Mouse (Mus musculus) kidney, embryonic 15.5 days (tissue): Measurements from ENCODE around the gene Heatr1. TPM values are rescaled to one million over a fixed set of nuclear protein-coding genes. Genes with fewer than 3 reads are reported as not detected.
A peak's percentile ranks its signal among the peaks of the same experiment; 100 is the strongest.

Source experiments
- ATAC-seq: fragments of 200-750 bp; cut with Nextera tagmentation; replicated peaks from 2 replicates; pipeline ENCODE4 v1.8.0; 2017; ENCODE audit warnings: moderate TSS enrichment; ENCODE audit not compliant: low FRiP score
- H3K27ac ChIP-seq: fragments of 300-500 bp; sonication (generic); 2 replicates; pipeline ENCODE4 v1.5.1; 2015; ENCODE audit warnings: mild to moderate bottlenecking, inconsistent platforms
- H3K27me3 ChIP-seq: fragments of 300-500 bp; sonication (generic); 2 replicates; pipeline ENCODE4 v1.6.1; 2015; ENCODE audit warnings: inconsistent platforms
- H3K36me3 ChIP-seq: fragments of 300-500 bp; sonication (generic); 2 replicates; pipeline ENCODE4 v1.6.1; 2015; ENCODE audit warnings: inconsistent platforms
- H3K4me1 ChIP-seq: fragments of 300-500 bp; sonication (generic); 2 replicates; pipeline ENCODE4 v1.6.1; 2015; ENCODE audit warnings: inconsistent platforms
- H3K4me2 ChIP-seq: fragments of 300-500 bp; sonication (generic); 2 replicates; pipeline ENCODE4 v1.6.1; 2015; ENCODE audit warnings: moderate library complexity, mild to moderate bottlenecking, inconsistent platforms
- H3K4me3 ChIP-seq: fragments of 300-500 bp; sonication (generic); replicated peaks from 2 replicates; pipeline ENCODE4 v1.5.1; 2015; ENCODE audit warnings: mild to moderate bottlenecking, inconsistent platforms
- H3K9ac ChIP-seq: fragments of 300-500 bp; sonication (generic); 2 replicates; pipeline ENCODE4 v1.6.1; 2015; ENCODE audit warnings: mild to moderate bottlenecking, inconsistent platforms
- H3K9me3 ChIP-seq: fragments of 300-500 bp; sonication (generic); replicated peaks from 2 replicates; pipeline ENCODE4 v1.6.1; 2016; ENCODE audit warnings: inconsistent platforms
- WGBS: fragments of 180-500 bp; shearing (Covaris S2); methylation state at CpG from one replicate; pipeline ENCODE4 v1.1.7; 2015; ENCODE audit warnings: mixed read lengths; 5-methylcytosine and 5-hydroxymethylcytosine counted together
- polyA plus RNA-seq: library from polyadenylated mRNA; unstranded; fragments of >200 nt; fragmentation: Nextera tagmentation; extraction: Ambion mirVana; gene quantifications from 2 replicates; pipeline ENCODE4 v1.2.1, GENCODE M21; 2015

Heatr1 gene
- polyA plus RNA-seq, result 21.3 and 22.0 TPM in 2 replicates

GRCm38 (mm10) chr13:12394609-12395505 is at the start of gene Heatr1:
Gene Heatr1 (plus strand): TSS chr13:12395027.
- peak; percentile 98 for ATAC-seq
- Histone ChIP-seq H3K27me3 (peaks cover 7% of the 10 kb centered on the region; the same call in 1 of the 2 replicates), H3K9ac (peak within 1 kb of the TSS; percentile 61), H3K4me1 (peaks cover 10% of the 10 kb centered on the region), H3K36me3 (peaks cover 25% of the 10 kb centered on the region), H3K4me2 (peak within 1 kb of the TSS; percentile 91), H3K9me3 (no peaks in the 10 kb centered on the region), H3K4me3 (peak within 1 kb of the TSS; percentile 80), H3K27ac (peak within 1 kb of the TSS; percentile 45)
- WGBS, result under 1% methylated on average over 43 of the region's 43 CpGs

DNA sequence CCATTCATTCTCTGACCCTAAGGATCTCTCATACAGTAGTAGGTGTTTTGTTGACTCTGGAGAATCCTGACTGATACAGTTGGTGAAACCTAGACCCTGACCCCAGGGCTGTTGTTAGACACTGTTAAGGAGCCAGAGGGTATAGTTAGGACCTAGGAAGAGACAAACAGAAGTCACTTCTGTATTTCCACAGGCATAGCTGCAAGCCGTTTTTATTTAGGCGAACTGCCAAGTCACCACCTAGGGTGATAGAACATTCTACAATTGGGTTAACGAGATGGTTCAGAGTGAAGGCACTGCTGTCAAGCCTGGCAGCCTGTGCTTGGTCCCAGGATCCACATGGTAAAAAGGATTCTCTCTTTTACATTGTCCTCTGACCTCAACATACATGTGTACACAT is 48.0 kb upstream of the Heatr1 start:
- Histone ChIP-seq H3K9me3 (no peaks in the 10 kb centered on the region), H3K4me1 (no peaks in the 10 kb centered on the region), H3K9ac (no peak overlapping the region), H3K27me3 (no peaks in the 10 kb centered on the region), H3K4me3 (no peak overlapping the region), H3K27ac (no peak overlapping the region), H3K36me3 (no peaks in the 10 kb centered on the region), H3K4me2 (no peak overlapping the region)
- ATAC-seq, result no peak
- 84% methylated on average over 3 of the region's 3 CpGs for WGBS

- Histone ChIP-seq H3K36me3 (no peaks in the 10 kb centered on the region), H3K27ac (no peak overlapping the region), H3K27me3 (no peaks in the 10 kb centered on the region), H3K9ac (no peak overlapping the region), H3K9me3 (no peaks in the 10 kb centered on the region), H3K4me2 (no peak overlapping the region), H3K4me1 (no peaks in the 10 kb centered on the region), H3K4me3 (no peak overlapping the region)
- WGBS, result 61% methylated on average over 13 of the region's 13 CpGs
- no peak for ATAC-seq
These were observed 45.5 kb upstream of the Heatr1 start for GRCm38 (mm10) chr13:12349197-12349824.

DNA sequence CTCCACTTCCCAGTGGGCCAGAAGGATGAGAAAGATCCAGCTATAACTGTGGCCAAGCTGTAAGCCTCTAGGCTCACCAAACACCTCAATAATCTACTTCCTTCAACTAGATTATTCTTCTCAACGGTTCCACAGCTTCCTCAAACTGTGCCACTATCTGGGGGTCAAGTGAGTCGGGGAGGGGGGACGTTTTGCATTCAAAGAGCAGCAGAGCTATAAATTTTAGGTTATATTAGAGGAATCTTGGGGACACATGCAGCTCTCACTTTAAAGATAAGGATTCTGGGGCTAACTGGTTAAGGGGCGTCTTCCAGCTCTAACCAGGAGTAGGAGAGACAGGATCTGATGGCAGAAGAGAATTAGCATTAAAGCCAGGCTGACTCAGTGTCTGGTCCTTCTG is 38.6 kb upstream of the Heatr1 start:
- H3K9ac ChIP-seq, result no peak overlapping the region
- no peaks in the 10 kb centered on the region for H3K9me3 ChIP-seq
- H3K27ac ChIP-seq, result no peak overlapping the region
- WGBS, result 64% methylated on average over 4 of the region's 4 CpGs
- no peaks in the 10 kb centered on the region for H3K27me3 ChIP-seq
- H3K36me3 ChIP-seq, result no peaks in the 10 kb centered on the region
- no peaks in the 10 kb centered on the region for H3K4me1 ChIP-seq
- no peak overlapping the region for H3K4me3 ChIP-seq
- no peak overlapping the region for H3K4me2 ChIP-seq
- ATAC-seq, result no peak

DNA sequence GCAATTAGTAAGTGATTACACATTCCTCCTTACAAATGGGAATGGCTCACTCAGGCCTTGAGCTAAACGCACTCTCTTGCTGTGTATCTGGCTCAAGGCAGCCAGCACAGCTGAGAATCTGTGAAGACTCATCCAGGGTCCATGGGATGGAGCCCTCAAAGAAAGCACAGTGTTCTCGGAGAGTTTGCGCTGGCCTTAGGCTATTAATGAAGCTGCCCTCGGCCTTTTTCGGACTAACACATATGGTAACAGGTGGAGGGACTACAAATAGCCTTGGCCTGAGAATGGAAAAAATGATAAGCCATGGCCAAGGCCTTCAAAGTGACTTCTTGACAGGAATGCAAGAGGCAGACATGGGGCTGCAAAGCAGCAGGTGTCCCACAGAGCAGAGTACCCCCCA is 37.3 kb upstream of the Heatr1 start:
- Histone ChIP-seq H3K27me3 (no peaks in the 10 kb centered on the region), H3K4me3 (no peak overlapping the region), H3K9me3 (no peaks in the 10 kb centered on the region), H3K9ac (no peak overlapping the region), H3K4me1 (no peaks in the 10 kb centered on the region), H3K36me3 (no peaks in the 10 kb centered on the region), H3K4me2 (no peak overlapping the region), H3K27ac (no peak overlapping the region)
- WGBS, result 86% methylated on average over 5 of the region's 5 CpGs
- no peak for ATAC-seq

DNA sequence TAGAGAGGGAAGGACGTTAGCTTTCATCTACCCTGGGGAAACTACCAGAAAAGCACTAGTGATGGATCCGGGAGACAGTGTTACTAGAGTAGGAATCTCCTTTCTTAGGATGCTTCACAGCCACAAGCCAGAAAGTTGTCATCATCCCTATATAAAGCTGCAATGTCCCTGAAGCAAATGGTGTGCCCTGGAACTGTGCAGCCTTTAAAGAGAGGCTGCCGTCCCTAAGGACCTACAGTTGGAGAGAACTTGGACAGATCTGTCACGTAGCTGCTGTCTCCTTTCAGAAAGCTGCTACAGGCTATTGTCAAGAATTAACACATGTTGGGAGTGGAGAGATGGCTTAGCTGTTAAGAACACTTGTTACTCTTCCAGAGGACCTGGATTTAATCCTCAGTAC is 33.3 kb upstream of the Heatr1 start:
- Histone ChIP-seq H3K4me2 (no peak overlapping the region), H3K36me3 (no peaks in the 10 kb centered on the region), H3K9me3 (no peaks in the 10 kb centered on the region), H3K9ac (no peak overlapping the region), H3K4me3 (no peak overlapping the region), H3K4me1 (no peaks in the 10 kb centered on the region), H3K27me3 (no peaks in the 10 kb centered on the region), H3K27ac (no peak overlapping the region)
- WGBS, result 81% methylated on average over 4 of the region's 4 CpGs
- ATAC-seq, result no peak

GRCm38 (mm10) chr13:12369041-12369621 is 25.7 kb upstream of the Heatr1 start:
- WGBS, result 48% methylated on average over 8 of the region's 8 CpGs

GRCm38 (mm10) chr13:12369930-12370329 is 24.9 kb upstream of the Heatr1 start:
- H3K4me2 ChIP-seq, result no peak overlapping the region
- H3K4me1 ChIP-seq, result no peaks in the 10 kb centered on the region
- H3K36me3 ChIP-seq, result no peaks in the 10 kb centered on the region
- H3K27ac ChIP-seq, result no peak overlapping the region
- no peaks in the 10 kb centered on the region for H3K27me3 ChIP-seq
- no peak overlapping the region for H3K9ac ChIP-seq
- no peak for ATAC-seq
- no peak overlapping the region for H3K4me3 ChIP-seq
- 79% methylated on average over 11 of the region's 11 CpGs for WGBS
- no peaks in the 10 kb centered on the region for H3K9me3 ChIP-seq

More at GRCm38 (mm10) chr13:12369041-12369621, 25.7 kb upstream of the Heatr1 start:
- H3K9ac ChIP-seq, result no peak overlapping the region
- no peak for ATAC-seq
- no peak overlapping the region for H3K27ac ChIP-seq
- no peak overlapping the region for H3K4me2 ChIP-seq
- H3K27me3 ChIP-seq, result no peaks in the 10 kb centered on the region
- no peak overlapping the region for H3K4me3 ChIP-seq
- no peaks in the 10 kb centered on the region for H3K4me1 ChIP-seq
- H3K36me3 ChIP-seq, result no peaks in the 10 kb centered on the region
- no peaks in the 10 kb centered on the region for H3K9me3 ChIP-seq

DNA sequence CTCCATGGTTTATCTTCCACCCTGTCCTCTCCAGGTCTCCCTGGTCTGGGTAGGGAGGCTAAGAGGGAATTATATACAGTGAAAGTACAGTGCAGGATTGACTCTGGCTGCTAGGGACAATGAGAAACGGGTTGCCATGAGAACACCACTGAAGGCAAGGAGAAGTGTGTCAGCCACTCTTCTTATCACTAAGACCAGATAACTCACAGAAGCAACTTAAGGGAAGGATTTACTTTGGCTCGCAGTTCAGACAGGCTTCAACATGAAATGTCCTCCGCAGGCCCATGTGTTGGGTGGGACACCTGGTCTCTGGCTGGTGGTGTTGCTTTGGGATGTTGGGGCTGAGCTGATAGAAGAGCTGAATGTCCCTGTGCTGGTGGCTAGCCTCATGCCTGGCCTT is 22.1 kb upstream of the Heatr1 start:
- ATAC-seq, result no peak
- WGBS, result 87% methylated on average over 3 of the region's 3 CpGs
- no peak overlapping the region for H3K9ac ChIP-seq

DNA sequence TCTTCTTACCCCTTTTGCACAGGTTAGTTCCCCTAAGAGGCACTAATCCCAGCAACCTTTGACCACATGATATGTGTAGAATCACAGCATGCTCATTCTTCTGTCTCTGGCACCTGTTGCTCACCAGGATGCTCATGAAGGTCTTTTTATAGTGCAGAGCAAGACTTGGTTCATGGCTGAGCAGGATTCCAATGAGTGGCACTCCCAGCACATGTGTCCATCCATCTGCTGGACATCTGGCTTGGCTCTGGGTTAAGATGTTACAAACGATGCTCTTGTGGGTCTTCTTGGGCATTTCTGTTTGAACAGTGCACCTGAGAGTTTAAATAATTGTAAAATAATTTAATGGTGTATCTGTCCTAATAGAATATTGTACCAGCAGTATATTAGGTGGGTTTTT is 18.0 kb upstream of the Heatr1 start:
- no peaks in the 10 kb centered on the region for H3K4me1 ChIP-seq
- H3K9me3 ChIP-seq, result no peaks in the 10 kb centered on the region
- no peak overlapping the region for H3K9ac ChIP-seq
- no peak overlapping the region for H3K4me3 ChIP-seq
- no peak overlapping the region for H3K4me2 ChIP-seq
- H3K36me3 ChIP-seq, result no peaks in the 10 kb centered on the region
- H3K27me3 ChIP-seq, result no peaks in the 10 kb centered on the region
- no peak overlapping the region for H3K27ac ChIP-seq
- 64% methylated on average over 1 of the region's 1 CpGs for WGBS
- no peak for ATAC-seq

More for the DNA sequence above, 22.1 kb upstream of the Heatr1 start:
- no peaks in the 10 kb centered on the region for H3K27me3 ChIP-seq
- no peak overlapping the region for H3K27ac ChIP-seq
- H3K4me1 ChIP-seq, result no peaks in the 10 kb centered on the region
- no peak overlapping the region for H3K4me2 ChIP-seq
- H3K4me3 ChIP-seq, result no peak overlapping the region
- H3K9me3 ChIP-seq, result no peaks in the 10 kb centered on the region
- no peaks in the 10 kb centered on the region for H3K36me3 ChIP-seq

GRCm38 (mm10) chr13:12384796-12385195 is 10.0 kb upstream of the Heatr1 start:
- Histone ChIP-seq H3K9me3 (no peaks in the 10 kb centered on the region), H3K4me2 (no peak overlapping the region), H3K4me1 (no peaks in the 10 kb centered on the region), H3K9ac (no peak overlapping the region), H3K4me3 (no peak overlapping the region), H3K36me3 (no peaks in the 10 kb centered on the region), H3K27ac (no peak overlapping the region), H3K27me3 (no peaks in the 10 kb centered on the region)
- ATAC-seq, result no peak

DNA sequence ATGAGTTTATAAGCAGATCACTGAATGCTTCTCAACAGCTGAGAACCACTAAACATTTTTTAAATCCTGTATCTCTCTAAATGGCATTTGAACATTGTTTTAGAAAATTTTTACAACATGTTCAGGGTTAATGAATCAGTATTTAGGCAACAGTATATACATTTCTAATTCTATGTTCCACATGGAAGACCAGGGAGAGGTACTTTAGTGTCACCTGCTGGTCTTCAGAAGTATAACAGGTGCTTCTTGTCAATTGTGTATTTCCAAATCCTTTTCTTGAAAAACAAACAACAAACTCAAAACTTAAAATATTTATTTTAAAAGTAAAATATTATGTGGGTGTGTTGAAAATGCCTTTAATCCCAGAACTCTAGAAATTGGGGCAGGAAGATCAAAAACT is 8.5 kb upstream of the Heatr1 start:
- Histone ChIP-seq H3K36me3 (no peaks in the 10 kb centered on the region), H3K9ac (no peak overlapping the region), H3K27me3 (no peaks in the 10 kb centered on the region), H3K4me2 (no peak overlapping the region), H3K27ac (no peak overlapping the region), H3K9me3 (no peaks in the 10 kb centered on the region), H3K4me3 (no peak overlapping the region), H3K4me1 (no peaks in the 10 kb centered on the region)
- no peak for ATAC-seq
